Mouse (Mus musculus): ENCODE measurements around the gene Ntrk3. TPM values are rescaled to one million over a fixed set of nuclear protein-coding genes. Genes with fewer than 3 reads are reported as not detected.

Ntrk3 gene
- polyA plus RNA-seq, 1 experiment from 2014 or later: 3.0 TPM

DNA sequence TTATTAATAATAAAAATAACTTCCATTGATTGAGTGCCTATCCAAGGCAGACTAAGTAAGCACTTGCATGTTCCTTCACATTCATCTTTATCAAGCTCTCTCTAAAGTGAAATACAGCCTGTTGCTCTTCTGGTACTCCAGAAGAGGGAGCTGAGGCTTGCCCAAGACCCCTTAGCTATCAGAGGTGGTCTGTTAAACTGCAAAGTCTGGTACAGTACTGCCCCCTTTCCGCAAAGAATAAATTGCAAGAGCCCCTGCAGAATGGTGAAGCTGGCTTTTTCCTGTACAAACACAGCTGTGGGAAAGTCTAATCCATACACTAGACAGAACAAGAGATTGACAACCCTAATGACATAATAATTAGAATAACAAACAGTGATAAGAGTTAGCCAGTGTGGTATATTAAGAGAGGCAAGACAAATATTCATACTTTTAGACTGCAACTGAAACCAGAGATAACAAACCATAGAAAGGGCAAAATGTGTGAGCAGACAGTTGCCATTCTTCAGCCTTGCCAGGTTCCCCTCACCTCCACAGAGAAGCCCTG lies 470.3 kb downstream of the Ntrk3 start:
- no peaks in the 10 kb centered on the region for H3K36me3 ChIP-seq
- no peak overlapping the region for H3K9ac ChIP-seq
- ATAC-seq (ENCODE audit: insufficient read depth, low FRiP score, low read depth): peak; percentile 69; the same call in 1 of the 2 replicates
- no peak overlapping the region for H3K27ac ChIP-seq
- H3K4me1 ChIP-seq: peaks cover 6% of the 10 kb centered on the region; the same call in 1 of the 2 replicates
- H3K27me3 ChIP-seq (replicated peaks): no peaks in the 10 kb centered on the region
- H3K9me3 ChIP-seq: no peaks in the 10 kb centered on the region
- no peak overlapping the region for H3K4me3 ChIP-seq (replicated peaks)
- WGBS: 8% methylated on average over 1 of the region's 1 CpGs
- H3K4me2 ChIP-seq: no peak overlapping the region

DNA sequence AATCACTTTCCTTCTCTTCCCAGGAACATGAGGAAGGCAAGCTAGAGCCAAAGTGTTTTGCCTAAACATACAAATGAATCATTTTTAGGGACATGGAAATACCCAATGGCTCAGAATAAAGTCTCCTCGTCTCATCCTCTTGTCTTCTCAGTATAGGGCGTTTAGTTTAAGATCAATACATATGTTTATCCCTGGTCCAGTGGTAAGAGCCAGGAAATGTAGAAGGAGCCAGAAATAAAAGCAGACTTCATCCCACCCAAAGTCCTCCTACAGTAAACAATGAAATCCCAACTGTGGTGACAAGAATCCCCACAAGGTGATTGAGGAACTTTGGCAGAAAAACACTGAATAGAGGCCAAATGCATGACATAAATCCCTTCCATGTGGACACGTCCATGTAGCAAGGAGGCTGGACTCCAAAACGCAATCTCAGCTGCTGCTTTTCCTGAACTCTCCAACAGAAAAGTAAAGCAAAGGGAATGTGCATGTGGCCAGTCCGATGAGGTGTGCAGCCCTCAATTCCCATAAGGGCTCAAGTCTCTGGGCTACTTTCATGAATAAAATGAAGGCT lies 473.3 kb downstream of the Ntrk3 start:
- Histone ChIP-seq H3K27me3 (replicated peaks) (no peaks in the 10 kb centered on the region), H3K9me3 (no peaks in the 10 kb centered on the region), H3K4me3 (replicated peaks) (no peak overlapping the region), H3K9ac (no peak overlapping the region), H3K36me3 (no peaks in the 10 kb centered on the region), H3K27ac (peak overlapping the region; percentile 67), H3K4me2 (no peak overlapping the region), H3K4me1 (peaks cover 6% of the 10 kb centered on the region; the same call in 1 of the 2 replicates)
- peak; percentile 53; the same call in 1 of the 2 replicates for ATAC-seq (ENCODE audit: insufficient read depth, low FRiP score, low read depth)
- WGBS: 37% methylated on average over 5 of the region's 5 CpGs

DNA sequence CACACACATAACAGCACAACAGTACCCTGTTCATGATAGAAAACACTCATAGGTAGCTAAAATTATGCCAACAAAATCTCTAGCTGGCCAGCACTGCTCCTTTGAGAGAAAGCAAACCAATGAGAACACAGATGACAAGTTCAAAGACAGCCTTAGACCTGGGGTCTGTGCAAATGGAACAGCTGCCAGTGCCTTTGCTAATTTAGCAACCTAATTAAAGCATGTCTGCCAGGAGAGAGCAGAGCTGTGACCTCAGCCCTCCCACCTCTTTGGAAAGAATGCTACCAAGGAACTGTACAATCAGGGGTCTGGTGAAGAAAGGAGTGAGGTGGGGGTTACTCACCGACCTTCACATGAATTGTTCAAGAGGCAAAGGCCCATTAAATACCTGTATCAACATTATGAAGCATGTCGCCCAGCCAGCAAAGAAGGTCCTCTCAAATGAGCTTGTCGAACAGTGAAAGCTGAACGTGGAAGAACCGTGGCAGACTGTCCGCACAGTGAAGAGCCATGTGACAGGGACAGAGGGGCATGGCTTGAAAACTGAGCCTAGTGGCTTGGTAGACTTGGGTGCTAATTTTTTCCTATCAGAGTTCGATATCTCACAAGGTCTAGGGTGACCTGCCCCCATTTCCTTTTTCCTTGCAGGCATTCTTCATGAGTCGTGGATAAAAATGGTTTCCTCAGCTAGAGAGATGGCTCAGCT lies 476.2 kb downstream of the Ntrk3 start:
- Histone ChIP-seq H3K4me3 (replicated peaks) (no peak overlapping the region), H3K4me1 (peaks cover 6% of the 10 kb centered on the region; the same call in 1 of the 2 replicates), H3K36me3 (no peaks in the 10 kb centered on the region), H3K4me2 (no peak overlapping the region), H3K27ac (no peak overlapping the region), H3K9me3 (no peaks in the 10 kb centered on the region), H3K27me3 (replicated peaks) (no peaks in the 10 kb centered on the region), H3K9ac (no peak overlapping the region)
- WGBS: 82% methylated on average over 8 of the region's 8 CpGs
- ATAC-seq (ENCODE audit: insufficient read depth, low FRiP score, low read depth): no peak

DNA sequence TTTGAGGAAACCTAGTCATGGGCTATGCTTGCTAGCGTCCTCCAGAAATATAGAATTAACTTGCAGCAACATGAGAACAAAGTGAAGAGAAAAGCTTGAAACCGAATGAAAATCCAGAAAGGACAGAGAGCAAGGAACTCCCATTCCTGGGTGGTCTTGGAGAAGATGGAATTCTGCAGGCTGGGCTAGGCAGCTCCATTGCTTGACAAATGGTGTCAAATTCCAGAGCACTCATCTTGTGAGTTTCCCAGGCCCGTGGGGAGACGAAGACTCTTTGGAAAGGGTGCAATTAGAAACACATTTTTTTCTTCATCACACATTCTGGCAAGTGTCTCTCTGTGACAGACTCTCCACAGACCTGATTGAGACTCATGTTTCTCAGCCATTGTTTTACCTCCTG lies 479.7 kb downstream of the Ntrk3 start:
- no peaks in the 10 kb centered on the region for H3K4me1 ChIP-seq
- ATAC-seq (ENCODE audit: insufficient read depth, low FRiP score, low read depth): no peak
- WGBS: 16% methylated on average over 4 of the region's 4 CpGs

DNA sequence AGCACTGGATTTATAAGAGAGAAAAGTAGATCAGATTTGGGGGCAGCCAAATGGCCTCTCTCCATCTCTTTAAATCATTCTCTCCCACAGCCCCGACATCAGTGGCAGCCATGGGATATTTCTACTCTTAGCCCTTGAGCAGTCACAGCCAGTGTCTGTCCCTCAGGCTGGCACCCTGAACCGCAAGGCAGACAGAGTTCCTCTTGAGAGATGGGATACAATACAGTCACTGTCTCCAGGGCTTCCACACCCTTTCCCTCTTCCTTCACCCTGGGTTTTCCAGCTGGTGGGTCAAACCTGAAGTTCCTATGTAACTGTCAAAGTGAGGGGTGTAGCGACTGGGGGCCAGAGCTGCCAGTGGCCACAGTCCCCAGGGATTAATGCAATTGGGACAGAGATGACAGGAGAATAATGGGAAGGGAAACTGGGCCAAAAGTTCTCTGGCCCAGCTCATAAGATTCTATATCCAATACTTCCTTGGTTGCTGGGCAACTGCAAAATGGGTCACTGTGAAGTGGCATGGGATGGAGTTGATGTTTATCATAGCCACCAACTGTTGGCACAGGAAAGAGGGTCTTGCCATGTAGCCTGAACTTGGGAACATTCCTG lies 483.9 kb downstream of the Ntrk3 start:
- H3K36me3 ChIP-seq: no peaks in the 10 kb centered on the region
- WGBS: 45% methylated on average over 3 of the region's 3 CpGs
- no peak overlapping the region for H3K27ac ChIP-seq
- no peaks in the 10 kb centered on the region for H3K9me3 ChIP-seq
- ATAC-seq (ENCODE audit: insufficient read depth, low FRiP score, low read depth): no peak
- H3K27me3 ChIP-seq (replicated peaks): no peaks in the 10 kb centered on the region
- no peak overlapping the region for H3K4me3 ChIP-seq (replicated peaks)
- no peak overlapping the region for H3K9ac ChIP-seq
- no peaks in the 10 kb centered on the region for H3K4me1 ChIP-seq
- H3K4me2 ChIP-seq: no peak overlapping the region

More for the DNA sequence above, 479.7 kb downstream of the Ntrk3 start:
- no peaks in the 10 kb centered on the region for H3K36me3 ChIP-seq
- H3K27me3 ChIP-seq (replicated peaks): no peaks in the 10 kb centered on the region
- no peak overlapping the region for H3K9ac ChIP-seq
- no peaks in the 10 kb centered on the region for H3K9me3 ChIP-seq
- peak overlapping the region; percentile 54; the same call in 1 of the 2 replicates for H3K27ac ChIP-seq
- no peak overlapping the region for H3K4me3 ChIP-seq (replicated peaks)
- H3K4me2 ChIP-seq: no peak overlapping the region

DNA sequence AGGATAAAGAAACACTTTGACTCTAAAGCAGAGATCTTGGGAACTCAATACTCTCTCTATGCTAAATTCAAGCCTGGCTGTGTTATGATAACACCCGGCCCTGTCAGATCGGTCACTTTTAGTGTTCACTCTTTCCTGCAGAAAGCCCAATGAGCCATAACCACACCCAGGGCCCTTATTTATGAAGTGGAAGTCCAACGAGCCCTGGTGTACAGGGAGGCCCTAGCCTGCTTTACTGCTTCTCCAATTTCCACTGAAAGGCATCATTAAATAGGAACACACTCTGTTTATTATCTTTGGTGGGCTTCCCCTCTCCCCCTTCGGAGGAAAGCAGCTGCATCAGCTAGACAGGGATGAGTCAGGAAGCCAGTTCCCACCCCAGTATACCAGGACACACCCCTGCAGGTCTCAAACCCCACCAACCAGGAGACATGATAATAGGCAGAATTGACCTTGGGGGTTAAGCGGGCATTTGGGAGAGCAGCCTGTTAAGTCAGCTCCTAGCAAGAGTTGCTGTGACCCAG lies 489.6 kb downstream of the Ntrk3 start:
- no peak overlapping the region for H3K27ac ChIP-seq

DNA sequence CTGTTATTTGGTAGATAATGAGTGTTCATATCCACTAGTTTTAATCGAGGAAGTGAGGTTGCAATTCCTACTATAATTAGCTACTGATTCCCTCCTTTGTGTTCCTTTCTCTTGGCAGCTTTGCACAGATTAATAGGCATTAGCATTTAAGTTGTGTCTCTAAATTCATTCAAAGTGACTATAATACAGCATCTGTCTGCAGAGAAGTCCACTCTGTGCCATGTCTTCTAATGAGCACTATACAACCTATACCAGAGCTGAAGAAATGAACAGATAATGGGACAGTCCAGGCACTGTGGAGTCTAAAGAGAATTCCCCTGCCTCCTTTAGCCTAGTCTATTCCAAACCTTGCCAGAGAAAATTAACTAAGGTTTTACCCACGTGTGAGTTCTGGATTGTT lies 498.8 kb downstream of the Ntrk3 start:
- ATAC-seq (ENCODE audit: insufficient read depth, low FRiP score, low read depth): no peak

More for the DNA sequence above, 489.6 kb downstream of the Ntrk3 start:
- Histone ChIP-seq H3K4me3 (replicated peaks) (no peak overlapping the region), H3K9me3 (no peaks in the 10 kb centered on the region), H3K27me3 (replicated peaks) (no peaks in the 10 kb centered on the region), H3K4me1 (no peaks in the 10 kb centered on the region), H3K36me3 (no peaks in the 10 kb centered on the region), H3K9ac (no peak overlapping the region), H3K4me2 (no peak overlapping the region)
- ATAC-seq (ENCODE audit: insufficient read depth, low FRiP score, low read depth): no peak
- WGBS: 52% methylated on average over 5 of the region's 5 CpGs

DNA sequence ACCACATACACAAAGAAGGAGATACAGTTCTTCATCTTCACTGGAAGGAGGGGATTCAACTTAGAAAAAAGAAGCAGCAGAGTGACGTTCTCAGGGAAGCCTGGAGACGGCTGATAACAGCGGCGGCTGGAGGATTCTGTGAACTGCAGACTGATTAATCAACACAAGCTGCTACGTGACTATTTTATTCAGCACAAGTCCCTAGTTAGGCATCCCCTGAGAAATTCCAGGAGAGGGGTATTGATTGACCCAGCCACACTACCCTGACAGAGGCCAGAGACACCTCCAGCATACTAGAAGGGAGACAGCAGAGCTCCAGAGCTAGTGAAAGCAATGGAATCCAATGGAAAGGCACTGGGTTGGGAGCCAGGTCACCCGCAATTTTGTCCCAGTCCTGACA lies 516.1 kb downstream of the Ntrk3 start:
- Histone ChIP-seq H3K4me3 (replicated peaks) (no peak overlapping the region), H3K27me3 (replicated peaks) (no peaks in the 10 kb centered on the region), H3K4me1 (no peaks in the 10 kb centered on the region), H3K9ac (no peak overlapping the region), H3K4me2 (no peak overlapping the region), H3K9me3 (no peaks in the 10 kb centered on the region), H3K27ac (no peak overlapping the region), H3K36me3 (no peaks in the 10 kb centered on the region)
- ATAC-seq (ENCODE audit: insufficient read depth, low FRiP score, low read depth): no peak
- WGBS: 35% methylated on average over 6 of the region's 6 CpGs

More for the DNA sequence above, 498.8 kb downstream of the Ntrk3 start:
- Histone ChIP-seq H3K36me3 (no peaks in the 10 kb centered on the region), H3K27me3 (replicated peaks) (no peaks in the 10 kb centered on the region), H3K9me3 (no peaks in the 10 kb centered on the region), H3K9ac (no peak overlapping the region), H3K27ac (no peak overlapping the region), H3K4me2 (no peak overlapping the region), H3K4me1 (no peaks in the 10 kb centered on the region), H3K4me3 (replicated peaks) (no peak overlapping the region)
- WGBS: 59% methylated on average over 2 of the region's 2 CpGs

DNA sequence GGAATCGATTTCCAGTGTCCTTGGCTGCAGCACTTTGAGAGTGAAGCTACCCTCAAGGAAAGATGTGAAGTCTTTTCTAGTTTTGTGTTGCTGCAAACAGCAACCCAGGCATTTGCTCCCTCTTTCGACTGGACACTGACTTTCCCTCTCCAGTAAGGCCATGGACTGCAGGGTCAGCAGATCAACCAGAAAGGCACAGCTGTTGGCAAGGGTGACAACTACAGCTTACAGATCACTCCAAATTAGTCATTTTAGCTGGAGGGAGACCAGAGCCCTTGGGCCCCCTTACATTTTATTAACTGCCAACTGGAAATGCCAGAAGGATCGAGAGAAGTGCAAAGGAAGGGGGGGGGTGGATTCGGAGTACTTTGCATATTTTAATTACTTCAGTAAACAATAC lies 516.9 kb downstream of the Ntrk3 start:
- H3K36me3 ChIP-seq: no peaks in the 10 kb centered on the region
- H3K9ac ChIP-seq: no peak overlapping the region
- H3K4me1 ChIP-seq: no peaks in the 10 kb centered on the region
- H3K27me3 ChIP-seq (replicated peaks): no peaks in the 10 kb centered on the region
- no peak overlapping the region for H3K4me2 ChIP-seq
- ATAC-seq (ENCODE audit: insufficient read depth, low FRiP score, low read depth): no peak
- WGBS: 49% methylated on average over 4 of the region's 4 CpGs
- H3K9me3 ChIP-seq: no peaks in the 10 kb centered on the region
- H3K27ac ChIP-seq: no peak overlapping the region
- no peak overlapping the region for H3K4me3 ChIP-seq (replicated peaks)

DNA sequence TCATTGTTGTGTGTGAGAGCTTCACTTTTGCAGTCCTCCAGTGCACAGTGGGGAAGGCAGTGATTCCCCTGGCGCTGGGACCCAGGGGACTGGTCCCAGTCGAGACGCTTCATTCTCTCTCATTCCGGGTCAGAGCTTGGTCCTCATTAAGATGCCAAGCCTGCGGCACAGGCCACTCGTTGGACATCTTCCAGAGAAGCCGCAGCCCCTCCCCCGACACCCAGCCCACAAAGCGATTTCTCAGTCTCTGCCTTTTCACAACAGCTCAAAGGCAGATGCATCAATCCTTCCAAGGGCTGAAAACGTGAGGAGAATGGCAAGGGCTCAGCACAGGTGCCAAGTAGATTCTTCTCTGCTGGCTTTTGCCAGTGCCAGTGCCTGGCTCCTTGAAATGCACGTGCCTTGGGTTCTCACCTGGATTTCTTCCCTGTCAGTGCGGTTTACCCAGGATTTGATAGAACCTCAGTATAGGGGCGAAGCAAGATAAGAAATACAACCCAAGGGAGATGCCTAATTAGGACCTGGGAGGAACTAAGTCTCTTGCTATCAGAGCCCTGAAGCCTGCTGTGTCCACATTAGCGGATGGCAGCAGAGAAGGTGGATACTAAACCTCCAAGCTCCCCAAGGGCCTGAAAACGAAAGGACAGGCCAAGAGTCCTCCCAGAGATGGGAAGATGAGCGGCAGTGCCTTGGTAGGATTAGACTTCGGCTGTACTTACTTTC lies 546.7 kb downstream of the Ntrk3 start:
- Histone ChIP-seq H3K27ac (no peak overlapping the region), H3K9me3 (no peaks in the 10 kb centered on the region), H3K9ac (no peak overlapping the region), H3K4me2 (no peak overlapping the region), H3K4me1 (no peaks in the 10 kb centered on the region), H3K4me3 (replicated peaks) (no peak overlapping the region), H3K27me3 (replicated peaks) (no peaks in the 10 kb centered on the region), H3K36me3 (no peaks in the 10 kb centered on the region)
- 32% methylated on average over 17 of the region's 17 CpGs for WGBS
- ATAC-seq (ENCODE audit: insufficient read depth, low FRiP score, low read depth): no peak

DNA sequence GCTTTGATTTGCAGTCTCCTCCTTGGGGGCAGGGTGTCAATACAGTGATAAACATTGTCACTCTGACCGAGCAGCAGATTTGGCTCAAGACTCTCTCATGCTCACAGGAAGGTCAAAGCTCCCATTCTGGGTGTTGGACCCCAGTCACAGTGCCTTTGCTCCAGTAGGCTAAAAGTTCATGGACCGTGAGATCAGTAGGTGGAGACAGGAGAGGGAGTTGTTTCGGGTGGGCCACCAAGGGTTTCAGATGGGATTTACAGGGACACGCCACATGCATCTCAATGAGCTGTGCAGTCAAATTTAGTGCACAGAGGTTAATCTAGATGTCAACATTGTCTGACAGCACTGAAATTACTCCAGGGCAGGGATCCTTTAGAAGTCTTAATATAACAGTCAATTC lies 552.2 kb downstream of the Ntrk3 start:
- Histone ChIP-seq H3K4me1 (no peaks in the 10 kb centered on the region), H3K4me3 (replicated peaks) (no peak overlapping the region), H3K4me2 (no peak overlapping the region), H3K9ac (no peak overlapping the region), H3K27ac (no peak overlapping the region), H3K27me3 (replicated peaks) (no peaks in the 10 kb centered on the region), H3K36me3 (no peaks in the 10 kb centered on the region), H3K9me3 (no peaks in the 10 kb centered on the region)
- no peak for ATAC-seq (ENCODE audit: insufficient read depth, low FRiP score, low read depth)
- WGBS: 48% methylated on average over 4 of the region's 4 CpGs
